Mouse (Mus musculus): ENCODE measurements around the gene Dync1i2.
A peak's percentile ranks its signal among the peaks of the same experiment; 100 is the strongest.

The Dync1i2 gene

GRCm38 (mm10) chr2:71203819-71204432 lies 7.6 kb upstream of the Dync1i2 start:
- no peak for DNase-seq (ENCODE audit: low read depth)

- DNase-seq (ENCODE audit: low read depth) = no peak
Observed at GRCm38 (mm10) chr2:71209041-71209755, 2.3 kb upstream of the Dync1i2 start.

- no peak for DNase-seq (ENCODE audit: low read depth)
Observed at GRCm38 (mm10) chr2:71211096-71211495, 410 bp upstream of the Dync1i2 start.

- DNase-seq (ENCODE audit: low read depth) = peak; percentile 32
Observed at GRCm38 (mm10) chr2:71212360-71212726, 837 bp downstream of the Dync1i2 start.

- DNase-seq (ENCODE audit: low read depth) = no peak
Observed at GRCm38 (mm10) chr2:71221020-71221419, 9.5 kb downstream of the Dync1i2 start.

- peak; percentile 41 for DNase-seq (ENCODE audit: low read depth)
Observed at GRCm38 (mm10) chr2:71227398-71227797, 15.9 kb downstream of the Dync1i2 start.

GRCm38 (mm10) chr2:71229603-71230002 lies 18.1 kb downstream of the Dync1i2 start:
- DNase-seq (ENCODE audit: low read depth) = no peak

- no peak for DNase-seq (ENCODE audit: low read depth)
Observed at GRCm38 (mm10) chr2:71231951-71232350, 20.4 kb downstream of the Dync1i2 start.

- no peak for DNase-seq (ENCODE audit: low read depth)
Observed at GRCm38 (mm10) chr2:71232976-71233375, 21.5 kb downstream of the Dync1i2 start.

- no peak for DNase-seq (ENCODE audit: low read depth)
Observed at GRCm38 (mm10) chr2:71235420-71235819, 23.9 kb downstream of the Dync1i2 start.

GRCm38 (mm10) chr2:71236009-71236408 lies 24.5 kb downstream of the Dync1i2 start:
- DNase-seq (ENCODE audit: low read depth) = no peak

GRCm38 (mm10) chr2:71241505-71241904 lies 30.0 kb downstream of the Dync1i2 start:
- DNase-seq (ENCODE audit: low read depth) = no peak

GRCm38 (mm10) chr2:71242180-71242579 lies 30.7 kb downstream of the Dync1i2 start:
- DNase-seq (ENCODE audit: low read depth) = no peak

GRCm38 (mm10) chr2:71243058-71243672 lies 31.7 kb downstream of the Dync1i2 start:
- no peak for DNase-seq (ENCODE audit: low read depth)

- DNase-seq (ENCODE audit: low read depth) = no peak
Observed at GRCm38 (mm10) chr2:71244807-71245206, 33.3 kb downstream of the Dync1i2 start.

- no peak for DNase-seq (ENCODE audit: low read depth)
Observed at GRCm38 (mm10) chr2:71245416-71245815, 33.9 kb downstream of the Dync1i2 start.

GRCm38 (mm10) chr2:71246096-71246495 lies 34.6 kb downstream of the Dync1i2 start:
- no peak for DNase-seq (ENCODE audit: low read depth)

GRCm38 (mm10) chr2:71248071-71248470 lies 36.6 kb downstream of the Dync1i2 start:
- no peak for DNase-seq (ENCODE audit: low read depth)

- peak; percentile 32 for DNase-seq (ENCODE audit: low read depth)
Observed at GRCm38 (mm10) chr2:71250841-71251240, 39.3 kb downstream of the Dync1i2 start.

- DNase-seq (ENCODE audit: low read depth) = no peak
Observed at GRCm38 (mm10) chr2:71254836-71255235, 43.3 kb downstream of the Dync1i2 start.

GRCm38 (mm10) chr2:71256581-71256980 lies 45.1 kb downstream of the Dync1i2 start:
- DNase-seq (ENCODE audit: low read depth) = no peak

GRCm38 (mm10) chr2:71264585-71264984 lies 53.1 kb downstream of the Dync1i2 start:
- no peak for DNase-seq (ENCODE audit: low read depth)

- DNase-seq (ENCODE audit: low read depth) = no peak
Observed at GRCm38 (mm10) chr2:71268691-71269090, 57.2 kb downstream of the Dync1i2 start.
